Mouse (Mus musculus) stomach, postnatal 0 days (tissue): Measurements from ENCODE around the gene Dnaic2.

ENCODE experiments used
- CTCF ChIP-seq: IDR thresholded peaks from 2 replicates; pipeline ENCODE4 v1.5.1; 2016; ENCODE audit warnings: antibody characterized with exemption, low read depth, mild to moderate bottlenecking, moderate library complexity
- EP300 ChIP-seq: optimal IDR thresholded peaks from 2 replicates; pipeline ENCODE3; 2016; ENCODE audit warnings: antibody characterized with exemption

DNA sequence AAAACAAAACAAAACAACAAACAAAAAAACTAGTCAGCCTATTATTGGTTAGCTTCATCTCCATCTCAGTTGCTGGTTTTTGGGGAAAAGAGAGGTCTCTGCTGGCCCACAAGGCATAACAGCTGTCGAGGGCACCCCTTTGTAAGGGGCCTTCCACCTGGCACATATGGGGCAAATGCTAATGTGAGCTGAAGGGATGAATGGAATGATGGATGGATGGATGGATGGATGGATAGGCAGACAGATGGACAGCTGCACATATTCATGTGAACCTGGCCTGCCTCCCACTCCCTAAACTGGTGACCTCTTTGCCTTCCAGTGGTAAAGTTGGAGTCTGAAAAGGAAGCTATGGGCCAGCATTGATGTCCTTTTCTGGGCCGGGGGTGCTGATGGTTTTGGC is 79.8 kb downstream of the Dnaic2 start:
- TF ChIP-seq EP300 (no peak), CTCF (no peak)
